Mouse (Mus musculus) kidney, adult 2 months (tissue): ENCODE measurements around the gene Sh2b1.

ENCODE experiments used
- CTCF ChIP-seq: fragments of 200-500 bp; conservative IDR thresholded peaks from 2 replicates; pipeline ENCODE4 v1.5.1; 2011; ENCODE audit warnings: low read depth, mild to moderate bottlenecking, control low read depth, low read length, moderate library complexity, mixed read lengths; ENCODE audit not compliant: insufficient read depth, insufficient read length
- POLR2A ChIP-seq: fragments of 200-500 bp; IDR thresholded peaks from one replicate; pipeline ENCODE4 v1.6.1; 2011; ENCODE audit warnings: low read depth, low read length, control low read depth

DNA sequence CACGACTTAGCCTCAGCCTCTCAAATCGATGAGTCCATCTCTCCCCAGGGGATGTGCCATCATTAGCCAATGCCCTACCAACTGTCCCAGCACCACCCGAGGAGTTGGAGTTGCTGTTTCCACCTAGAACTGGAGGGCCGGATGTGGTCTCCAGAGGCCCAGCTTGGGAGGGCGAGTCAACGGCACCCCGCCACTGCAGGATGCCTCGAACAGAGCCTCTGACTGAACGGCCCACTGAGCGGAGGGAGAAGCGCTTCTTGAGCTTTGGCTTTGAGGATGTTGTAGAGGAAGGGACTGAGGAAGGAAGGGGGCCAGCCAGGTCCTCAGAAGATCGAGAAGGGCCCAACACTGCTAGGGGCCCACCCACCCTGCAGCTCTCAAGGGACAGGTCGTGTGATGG, 2.9 kb downstream of the Sh2b1 start:
- no peak for TF ChIP-seq POLR2A
- TF ChIP-seq CTCF, result no peak
